Mouse (Mus musculus): ENCODE measurements at regions not wholly inside any gene's neighbourhood (a gene's known extent, or its start where the extent isn't known, plus 50 kb on each side); places are given as distances from the start of the nearest gene placed in this dataset.

GRCm38 (mm10) chr11:55780011-55780410 lies 172.0 kb upstream of the Glra1 start:
- no peak for ATAC-seq (ENCODE audit: low TSS enrichment)

- ATAC-seq (ENCODE audit: low TSS enrichment), result no peak
Measured at GRCm38 (mm10) chr11:55773283-55773682, 165.3 kb upstream of the Glra1 start.

GRCm38 (mm10) chr11:55772538-55772937 lies 164.5 kb upstream of the Glra1 start:
- ATAC-seq (ENCODE audit: low TSS enrichment), result no peak

- ATAC-seq (ENCODE audit: low TSS enrichment), result peak; percentile 95
Measured at GRCm38 (mm10) chr11:55772107-55772506, 164.1 kb upstream of the Glra1 start.

- no peak for ATAC-seq (ENCODE audit: low TSS enrichment)
Measured at GRCm38 (mm10) chr11:55764846-55765245, 156.8 kb upstream of the Glra1 start.
